Mouse (Mus musculus): ENCODE measurements at regions not wholly inside any gene's neighbourhood (a gene's known extent, or its start where the extent isn't known, plus 50 kb on each side); places are given as distances from the start of the nearest gene placed in this dataset.

GRCm38 (mm10) chr1:169071366-169071765 is 459.9 kb downstream of the Nuf2 start:
- TF ChIP-seq CTCF (IDR thresholded peaks at IDR 0.05; ENCODE audit: extremely low read depth, insufficient read depth, low read length) (no peak), POLR2A (IDR thresholded peaks at IDR 0.05; ENCODE audit: extremely low read depth, insufficient read depth, low read length) (no peak)
